Mouse (Mus musculus) liver, adult 2 months (tissue): ENCODE measurements around the gene B4galt2.

Experiments
- CTCF ChIP-seq: fragments of 200-500 bp; IDR thresholded peaks from 2 replicates; pipeline ENCODE4 v1.5.1; 2011; ENCODE audit warnings: low read depth, low read length, control low read depth
- POLR2A ChIP-seq: fragments of 200-500 bp; IDR thresholded peaks from 2 replicates; pipeline ENCODE4 v1.6.1; 2011; ENCODE audit warnings: low read length, control low read depth; ENCODE audit not compliant: insufficient read depth; ENCODE audit errors: extremely low read depth

GRCm38 (mm10) chr4:117831920-117832691 is 51.2 kb downstream of the B4galt2 start:
- TF ChIP-seq CTCF (no peak), POLR2A (no peak)
